Mouse (Mus musculus) gastrocnemius, adult 2 months (tissue): ENCODE data around the gene Lrrc71. TPM values are rescaled to one million over a fixed set of nuclear protein-coding genes. Genes with fewer than 3 reads are reported as not detected.

Experiments
- DNase-seq: peaks from one replicate; pipeline ENCODE4 v3.0.0; 2022
- H3K27ac ChIP-seq: fragments of 200-600 bp; 2 replicates; pipeline ENCODE4 v1.8.1; 2022; ENCODE audit warnings: mild to moderate bottlenecking
- H3K4me3 ChIP-seq: fragments of 200-600 bp; 2 replicates; pipeline ENCODE4 v1.8.1; 2022; ENCODE audit warnings: mild to moderate bottlenecking, moderate library complexity
- CTCF ChIP-seq: fragments of 200-600 bp; IDR thresholded peaks from 2 replicates; pipeline ENCODE4 v1.8.1; 2022; ENCODE audit warnings: antibody characterized with exemption, mild to moderate bottlenecking, moderate library complexity
- intact Hi-C: fragments of 180-260 bp; cut with DNase I; formaldehyde crosslinking; loops from one replicate; pipeline ENCODE4 v1.15.1; 2025
- total RNA-seq, 2 experiments: library from RNA; stranded (reverse); gene quantifications; 2 replicates each; pipeline ENCODE4 v1.2.3; 2021

Lrrc71 gene
- total RNA-seq, 2 experiments from 2014 or later, result 0.06 to 0.28 TPM

GRCm38 (mm10) chr3:87758641-87759040 is 10.2 kb upstream of the Lrrc71 start:
- DNase-seq, result no peak
- intact Hi-C loops, result loop anchor here (5.0 kb wide), 1 partner anchor 59 kb away; no protein-coding TSS in a partner anchor
- TF ChIP-seq CTCF, result no peak
- no peak overlapping the region for H3K4me3 ChIP-seq
- no peak overlapping the region; the same call in 1 of the 2 replicates for H3K27ac ChIP-seq

GRCm38 (mm10) chr3:87756488-87756887 is 8.1 kb upstream of the Lrrc71 start:
- intact Hi-C loops, result loop anchor here (1.0 to 5.0 kb wide), 2 partner anchors 13 to 61 kb away; no protein-coding TSS in a partner anchor
- no peak for DNase-seq
- H3K4me3 ChIP-seq, result no peak overlapping the region
- H3K27ac ChIP-seq, result no peak overlapping the region
- TF ChIP-seq CTCF, result no peak

GRCm38 (mm10) chr3:87755964-87756363 is 7.5 kb upstream of the Lrrc71 start:
- intact Hi-C loops, result loop anchor here (1.0 to 5.0 kb wide), 2 partner anchors 13 to 61 kb away; no protein-coding TSS in a partner anchor
- peak overlapping the region; percentile 57 for H3K4me3 ChIP-seq
- H3K27ac ChIP-seq, result no peak overlapping the region
- peak; percentile 94 for DNase-seq
- TF ChIP-seq CTCF, result peak; percentile 98

- intact Hi-C loops, result no loop called here
- DNase-seq, result no peak
Observed at GRCm38 (mm10) chr3:87753829-87754228, 5.4 kb upstream of the Lrrc71 start.

GRCm38 (mm10) chr3:87752567-87752966 is 4.1 kb upstream of the Lrrc71 start:
- no peak for DNase-seq
- Histone ChIP-seq H3K27ac (no peak overlapping the region), H3K4me3 (no peak overlapping the region)
- intact Hi-C loops, result no loop called here
- TF ChIP-seq CTCF, result no peak

More at GRCm38 (mm10) chr3:87753829-87754228, 5.4 kb upstream of the Lrrc71 start:
- TF ChIP-seq CTCF, result no peak
- Histone ChIP-seq H3K4me3 (no peak overlapping the region), H3K27ac (no peak overlapping the region)

- Histone ChIP-seq H3K4me3 (no peak overlapping the region), H3K27ac (no peak overlapping the region)
- DNase-seq, result no peak
- intact Hi-C loops, result no loop called here
- no peak for TF ChIP-seq CTCF
Observed at GRCm38 (mm10) chr3:87749977-87750376, 1.6 kb upstream of the Lrrc71 start.

- peak; percentile 76 for TF ChIP-seq CTCF
Observed at GRCm38 (mm10) chr3:87749036-87749435, 611 bp upstream of the Lrrc71 start.

GRCm38 (mm10) chr3:87745036-87745659 is 3.3 kb downstream of the Lrrc71 start:
- TF ChIP-seq CTCF, result no peak
- intact Hi-C loops, result no loop called here
- no peak overlapping the region for H3K27ac ChIP-seq
- H3K4me3 ChIP-seq, result no peak overlapping the region
- no peak for DNase-seq

More at GRCm38 (mm10) chr3:87749036-87749435, 611 bp upstream of the Lrrc71 start:
- intact Hi-C loops, result no loop called here
- Histone ChIP-seq H3K4me3 (no peak overlapping the region), H3K27ac (no peak overlapping the region)
- DNase-seq, result peak; percentile 73

- no peak for TF ChIP-seq CTCF
- DNase-seq, result no peak
- intact Hi-C loops, result no loop called here
Observed at GRCm38 (mm10) chr3:87743927-87744326, 4.5 kb downstream of the Lrrc71 start.

GRCm38 (mm10) chr3:87742735-87743134 is 5.7 kb downstream of the Lrrc71 start:
- intact Hi-C loops, result no loop called here
- TF ChIP-seq CTCF, result no peak
- no peak overlapping the region for H3K4me3 ChIP-seq
- no peak overlapping the region for H3K27ac ChIP-seq
- DNase-seq, result no peak

More at GRCm38 (mm10) chr3:87743927-87744326, 4.5 kb downstream of the Lrrc71 start:
- H3K4me3 ChIP-seq, result no peak overlapping the region
- no peak overlapping the region for H3K27ac ChIP-seq

- no peak for DNase-seq
- no peak for TF ChIP-seq CTCF
- intact Hi-C loops, result no loop called here
- H3K4me3 ChIP-seq, result no peak overlapping the region
- H3K27ac ChIP-seq, result no peak overlapping the region
Observed at GRCm38 (mm10) chr3:87742013-87742412, 6.4 kb downstream of the Lrrc71 start.

- TF ChIP-seq CTCF, result no peak
- Histone ChIP-seq H3K4me3 (no peak overlapping the region), H3K27ac (no peak overlapping the region)
- intact Hi-C loops, result no loop called here
- no peak for DNase-seq
Observed at GRCm38 (mm10) chr3:87738906-87739305, 9.5 kb downstream of the Lrrc71 start.

GRCm38 (mm10) chr3:87735335-87735734 is 13.1 kb downstream of the Lrrc71 start:
- no peak overlapping the region for H3K27ac ChIP-seq
- no peak overlapping the region for H3K4me3 ChIP-seq
- TF ChIP-seq CTCF, result no peak
- intact Hi-C loops, result no loop called here
- no peak for DNase-seq
